Mouse (Mus musculus) gastrocnemius, postnatal 36 days (tissue): ENCODE results near the gene Psrc1. TPM values are rescaled to one million over a fixed set of nuclear protein-coding genes. Genes with fewer than 3 reads are reported as not detected.

ENCODE experiments used
- DNase-seq, 2 experiments: peaks; one replicate each; pipeline ENCODE4 v3.0.0; 2022
- intact Hi-C: fragments of 180-260 bp; cut with DNase I; formaldehyde crosslinking; loops from one replicate; pipeline ENCODE4 v1.15.1; 2025
- total RNA-seq, 2 experiments: library from RNA; stranded (reverse); gene quantifications; 2 replicates each; pipeline ENCODE4 v1.2.3; 2021

Psrc1 gene
- total RNA-seq, 2 experiments from 2014 or later = 0.26 to 0.32 TPM

GRCm38 (mm10) chr3:108381945-108382875 lies 1.4 kb upstream of the Psrc1 start:
- intact Hi-C loops = loop anchor here (10.0 kb wide), 1 partner anchor 217 kb away; no protein-coding TSS in a partner anchor

GRCm38 (mm10) chr3:108384425-108384824 lies 786 bp downstream of the Psrc1 start:
- DNase-seq = no peak
- intact Hi-C loops = loop anchor here (10.0 kb wide), 1 partner anchor 220 kb away; no protein-coding TSS in a partner anchor

More at GRCm38 (mm10) chr3:108381945-108382875, 1.4 kb upstream of the Psrc1 start:
- DNase-seq = no peak

DNA sequence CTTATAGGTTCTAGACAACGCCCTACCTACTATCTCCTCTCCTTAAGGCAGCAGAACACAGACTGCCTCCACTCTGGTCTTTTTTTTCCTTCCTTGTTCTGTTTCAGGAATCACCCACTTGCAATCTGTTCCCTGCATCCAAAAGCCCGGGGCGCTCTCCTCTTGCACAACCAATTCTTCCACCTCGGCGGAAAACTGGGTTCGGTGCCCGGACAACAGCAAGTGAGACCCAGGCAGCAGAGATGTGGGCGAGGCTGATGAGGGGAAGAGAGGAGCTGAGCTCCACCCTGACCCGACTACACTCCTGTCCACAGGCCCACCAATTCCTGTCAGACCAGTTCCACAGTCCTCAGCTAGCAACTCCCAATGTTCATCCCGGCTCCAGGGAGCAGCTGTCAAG lies 2.5 kb downstream of the Psrc1 start:
- intact Hi-C loops = loop anchor here (2.0 to 10.0 kb wide), 2 partner anchors 103 to 221 kb away; no protein-coding TSS in a partner anchor
- no peak for DNase-seq

- intact Hi-C loops = loop anchor here (10.0 kb wide), 1 partner anchor 224 kb away; no protein-coding TSS in a partner anchor
- DNase-seq = peak; percentile 94 to 95
Measured at GRCm38 (mm10) chr3:108389111-108389545, 5.5 kb downstream of the Psrc1 start.

GRCm38 (mm10) chr3:108392299-108392698 lies 8.7 kb downstream of the Psrc1 start:
- intact Hi-C loops = no loop called here
- no peak for DNase-seq

- intact Hi-C loops = no loop called here
- no peak for DNase-seq
Measured at GRCm38 (mm10) chr3:108392793-108393192, 9.2 kb downstream of the Psrc1 start.

- no peak for DNase-seq
- intact Hi-C loops = no loop called here
Measured at GRCm38 (mm10) chr3:108398281-108398680, 14.6 kb downstream of the Psrc1 start.

GRCm38 (mm10) chr3:108400442-108400841 lies 16.8 kb downstream of the Psrc1 start:
- peak in 1 of 2 experiments; percentile 12 for DNase-seq
- intact Hi-C loops = loop anchor here (2.0 kb wide), 1 partner anchor 162 kb away; the partner anchor contains the start of gene Tmem167b

GRCm38 (mm10) chr3:108401692-108402527 lies 18.3 kb downstream of the Psrc1 start:
- intact Hi-C loops = loop anchor here (2.0 kb wide), 1 partner anchor 161 kb away; the partner anchor contains the start of gene Tmem167b
- peak; percentile 76 to 84 for DNase-seq

DNA sequence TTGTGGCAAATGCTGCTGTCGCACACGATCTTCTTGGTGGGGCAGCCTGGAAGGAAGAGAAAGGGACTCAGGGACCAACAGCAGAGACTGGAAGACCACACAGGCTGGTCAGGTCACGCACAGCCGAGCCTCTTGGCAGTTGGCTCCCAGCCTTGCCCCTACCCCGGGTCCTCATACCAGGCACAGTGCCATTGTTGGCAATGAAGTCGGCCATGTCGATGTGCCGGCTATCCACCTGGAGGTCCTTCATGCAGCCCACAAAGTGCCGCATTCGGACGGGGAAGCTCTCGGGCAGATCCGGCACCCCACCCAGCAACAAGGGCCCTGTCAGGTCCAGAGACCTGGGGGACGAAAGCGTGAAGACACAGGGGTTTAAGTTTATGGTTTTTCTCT lies 18.9 kb downstream of the Psrc1 start:
- no peak for DNase-seq
- intact Hi-C loops = no loop called here

DNA sequence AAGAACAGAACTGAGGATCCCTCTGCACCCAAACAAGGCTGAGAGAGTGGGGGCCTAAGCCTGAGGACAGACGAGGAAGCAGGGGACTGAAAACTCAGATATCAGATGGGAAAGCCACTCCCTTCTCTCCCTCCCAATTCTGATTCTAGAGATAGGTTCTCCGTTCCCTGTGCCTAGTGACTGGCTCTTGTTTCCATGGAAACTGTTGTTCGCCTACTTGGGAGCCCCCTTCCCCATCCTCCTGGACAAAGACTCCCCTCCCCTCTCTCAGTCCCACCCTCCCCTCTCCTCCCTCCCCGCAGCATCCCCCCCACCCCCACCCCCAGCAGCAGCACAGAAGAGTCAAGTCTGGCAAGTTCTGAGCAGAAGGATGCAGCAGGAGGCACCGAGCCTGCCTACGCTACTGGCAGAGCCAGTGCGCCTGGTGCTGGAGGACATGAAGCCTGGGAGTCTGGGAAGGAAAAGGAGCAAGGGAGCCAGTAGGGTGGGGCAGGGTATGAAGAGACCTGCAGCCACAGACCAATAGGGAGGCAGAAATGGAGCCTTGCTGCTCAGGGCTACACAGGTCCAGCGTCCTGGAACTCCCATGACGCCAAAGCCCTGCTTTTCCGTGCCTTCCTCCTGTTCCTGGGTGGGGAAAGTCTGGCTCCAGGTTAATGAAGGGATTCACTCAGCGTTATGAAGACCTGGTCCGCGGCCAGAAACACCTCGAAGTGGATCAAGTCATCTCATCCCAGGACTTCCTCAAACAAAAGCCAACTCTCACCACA lies 22.1 kb downstream of the Psrc1 start:
- DNase-seq = no peak
- intact Hi-C loops = no loop called here

DNA sequence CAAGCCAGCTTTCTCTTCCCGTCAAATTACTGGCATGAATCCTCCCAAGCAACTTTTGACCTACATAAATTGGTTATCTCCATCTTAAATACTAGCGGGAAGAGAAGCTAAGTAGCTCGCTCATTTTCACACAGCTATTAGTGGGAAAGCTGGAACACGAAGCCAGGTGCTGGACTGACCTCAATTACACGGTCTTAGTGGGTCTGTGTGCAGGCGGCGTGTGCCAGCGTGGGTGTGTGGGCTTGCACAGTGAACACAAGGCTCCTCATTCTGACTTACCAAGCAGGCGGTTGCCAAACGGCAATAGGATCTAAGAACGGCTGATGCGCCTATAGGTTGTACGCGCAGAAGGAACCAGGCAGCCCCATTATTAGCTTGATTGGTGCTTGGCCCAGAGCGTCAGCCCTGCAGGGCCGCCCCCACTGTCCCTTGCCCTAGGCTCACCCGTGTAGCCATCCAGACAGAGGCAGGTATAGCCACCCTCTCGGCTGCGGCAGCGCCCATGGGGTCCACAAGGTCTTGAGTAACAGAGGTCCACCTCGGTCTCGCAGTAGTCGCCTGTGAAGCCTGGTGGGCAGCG lies 22.8 kb downstream of the Psrc1 start:
- intact Hi-C loops = no loop called here
- no peak for DNase-seq

GRCm38 (mm10) chr3:108408517-108409008 lies 24.9 kb downstream of the Psrc1 start:
- intact Hi-C loops = no loop called here
- no peak for DNase-seq

DNA sequence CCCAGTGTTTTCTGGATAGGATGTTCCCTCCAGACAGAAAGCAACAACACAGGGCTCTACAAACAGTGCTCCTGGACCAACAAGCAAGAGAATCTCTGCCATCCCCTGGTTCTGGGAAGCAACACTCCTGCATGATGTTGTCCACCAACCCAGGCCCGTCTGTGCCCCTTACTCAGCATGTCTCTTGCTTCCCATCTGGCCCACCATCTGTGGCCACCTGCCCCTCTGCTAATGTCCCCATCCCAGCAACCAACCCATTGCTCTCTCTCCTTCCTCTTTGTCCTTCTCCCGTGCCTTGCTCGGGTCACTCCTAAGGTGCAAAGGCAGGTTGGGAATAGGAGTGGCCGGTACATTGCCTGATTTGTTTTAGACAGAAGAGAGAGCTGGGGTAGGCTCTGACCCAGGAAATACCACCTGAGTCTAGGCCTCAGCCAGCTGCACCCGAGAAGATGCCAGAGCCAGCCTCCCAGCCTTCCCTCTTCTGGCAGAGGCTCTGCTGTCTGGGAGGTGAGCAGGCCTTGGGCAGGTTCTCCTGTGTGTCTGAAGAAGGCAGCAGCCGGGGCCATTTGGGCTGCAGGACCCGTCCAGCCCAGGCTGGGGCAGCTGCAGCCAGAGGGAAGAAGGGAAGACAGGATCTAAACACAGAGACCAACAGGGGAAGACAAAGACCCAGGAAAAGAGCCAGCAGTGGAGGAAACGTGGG lies 26.2 kb downstream of the Psrc1 start:
- DNase-seq = no peak
- intact Hi-C loops = no loop called here

DNA sequence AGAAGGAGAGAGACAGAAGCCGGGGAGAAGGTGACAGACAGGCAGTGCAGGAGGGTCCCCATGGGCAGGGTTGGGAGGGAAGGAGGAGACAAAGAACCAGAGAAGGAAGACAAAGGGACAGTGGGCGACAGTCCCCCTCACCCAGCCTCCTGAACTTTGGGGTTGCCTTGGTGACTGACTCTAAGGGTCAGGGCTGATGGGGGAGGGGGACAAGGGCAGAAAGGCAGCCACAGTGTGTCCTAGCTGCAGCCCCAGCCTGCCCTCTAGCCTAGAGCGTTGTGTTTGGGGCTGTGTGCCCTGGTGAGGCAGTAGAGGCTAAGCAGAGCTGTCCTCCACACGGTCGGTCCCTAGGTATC lies 26.7 kb downstream of the Psrc1 start:
- intact Hi-C loops = no loop called here

DNA sequence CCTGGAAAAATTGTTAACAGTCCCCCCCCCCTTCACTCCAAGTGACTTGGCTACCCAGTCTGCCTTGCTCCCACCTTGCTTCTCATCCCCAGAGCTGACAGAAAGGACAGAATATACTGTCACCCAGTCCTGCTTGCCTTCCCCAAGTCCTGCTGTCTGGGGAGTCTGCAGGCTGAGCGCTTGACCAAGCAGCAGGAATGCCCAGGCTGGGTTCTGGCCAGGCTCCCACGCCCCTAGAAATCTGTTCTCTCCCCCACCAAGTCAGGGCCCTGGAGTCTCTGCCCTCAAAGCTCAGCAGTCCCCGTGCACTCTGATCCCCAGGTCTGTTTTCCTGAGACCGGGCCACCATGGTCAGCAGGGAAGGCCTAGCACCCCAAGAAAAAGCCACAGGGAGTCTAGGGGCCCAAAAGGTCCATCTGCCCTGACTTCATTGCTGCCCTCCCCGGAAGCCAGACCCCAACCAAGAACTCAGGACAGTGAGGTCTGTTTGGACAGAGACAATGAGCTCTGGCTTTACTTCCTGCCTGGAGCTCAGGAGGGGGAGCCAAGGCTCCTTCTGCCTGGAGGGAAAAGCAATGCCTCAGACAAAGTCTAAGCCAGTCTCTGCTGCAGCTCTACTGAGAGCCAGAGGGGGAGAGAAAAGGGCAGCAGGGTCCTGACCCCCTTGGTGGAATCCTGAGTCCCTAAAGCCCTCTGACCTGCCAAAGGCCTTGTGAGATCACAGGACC lies 27.6 kb downstream of the Psrc1 start:
- intact Hi-C loops = no loop called here
- DNase-seq = no peak

More for the DNA sequence above, 26.7 kb downstream of the Psrc1 start:
- no peak for DNase-seq

DNA sequence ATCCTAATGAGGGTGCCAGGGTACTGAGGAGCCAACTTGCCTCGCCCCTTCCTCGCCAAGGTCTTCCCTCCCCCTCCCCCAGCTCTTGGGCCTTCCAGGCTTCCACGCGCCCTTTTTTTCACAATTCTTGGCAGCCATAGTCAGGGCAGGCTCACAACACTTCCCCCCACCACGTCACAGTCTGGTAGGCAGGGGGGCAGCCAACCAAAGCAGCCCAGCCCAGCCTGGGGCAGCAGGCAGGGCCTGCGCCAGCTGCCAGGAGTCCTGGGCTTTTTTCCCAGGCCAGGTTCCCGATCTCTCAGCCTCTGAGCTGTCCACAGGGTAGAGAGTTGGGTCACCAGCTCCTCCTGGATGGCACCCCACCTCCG lies 28.1 kb downstream of the Psrc1 start:
- DNase-seq = no peak
- intact Hi-C loops = no loop called here

GRCm38 (mm10) chr3:108413634-108414360 lies 30.2 kb downstream of the Psrc1 start:
- DNase-seq = no peak
- intact Hi-C loops = no loop called here
